Mouse (Mus musculus) heart, embryonic 13.5 days (tissue): ENCODE data around the gene Nid1. TPM values are rescaled to one million over a fixed set of nuclear protein-coding genes. Genes with fewer than 3 reads are reported as not detected.
A peak's percentile ranks its signal among the peaks of the same experiment; 100 is the strongest.

Experiments used
- ATAC-seq: fragments of 200-750 bp; cut with Nextera tagmentation; 2 replicates; pipeline ENCODE4 v1.8.0; 2017; ENCODE audit warnings: moderate TSS enrichment; ENCODE audit not compliant: insufficient number of reproducible peaks, low FRiP score, low TSS enrichment; ENCODE audit errors: extremely low read depth
- H3K27ac ChIP-seq: fragments of 300-500 bp; sonication (generic); replicated peaks from 2 replicates; pipeline ENCODE4 v1.5.1; 2015; ENCODE audit warnings: moderate library complexity, mild to moderate bottlenecking, inconsistent platforms
- H3K27me3 ChIP-seq: fragments of 300-500 bp; sonication (generic); replicated peaks from 2 replicates; pipeline ENCODE4 v1.6.1; 2015; ENCODE audit warnings: mild to moderate bottlenecking, inconsistent platforms
- H3K36me3 ChIP-seq: fragments of 300-500 bp; sonication (generic); 2 replicates; pipeline ENCODE4 v1.6.1; 2015; ENCODE audit warnings: mild to moderate bottlenecking, inconsistent platforms
- H3K4me1 ChIP-seq: fragments of 300-500 bp; sonication (generic); 2 replicates; pipeline ENCODE4 v1.6.1; 2015; ENCODE audit warnings: inconsistent platforms
- H3K4me2 ChIP-seq: fragments of 300-500 bp; sonication (generic); 2 replicates; pipeline ENCODE4 v1.6.1; 2015; ENCODE audit warnings: inconsistent platforms, mild to moderate bottlenecking, moderate library complexity
- H3K4me3 ChIP-seq: fragments of 300-500 bp; sonication (generic); 2 replicates; pipeline ENCODE4 v1.5.1; 2015; ENCODE audit warnings: moderate library complexity, mild to moderate bottlenecking, inconsistent platforms
- H3K9ac ChIP-seq: fragments of 300-500 bp; sonication (generic); 2 replicates; pipeline ENCODE4 v1.6.1; 2015; ENCODE audit warnings: inconsistent platforms, mild to moderate bottlenecking, moderate library complexity
- H3K9me3 ChIP-seq: fragments of 300-500 bp; sonication (generic); 2 replicates; pipeline ENCODE4 v1.6.1; 2016; ENCODE audit warnings: inconsistent platforms
- WGBS: fragments of 180-500 bp; shearing (Covaris S2); methylation state at CpG from one replicate; pipeline ENCODE4 v1.1.7; 2015; ENCODE audit warnings: mixed read lengths; 5-methylcytosine and 5-hydroxymethylcytosine counted together
- polyA plus RNA-seq: library from polyadenylated mRNA; unstranded; fragments of >200 nt; fragmentation: Nextera tagmentation; extraction: Ambion mirVana; gene quantifications from 2 replicates; pipeline ENCODE4 v1.2.1, GENCODE M21; 2015

The Nid1 gene
- polyA plus RNA-seq, 1 experiment from 2014 or later = 70.8 TPM

DNA sequence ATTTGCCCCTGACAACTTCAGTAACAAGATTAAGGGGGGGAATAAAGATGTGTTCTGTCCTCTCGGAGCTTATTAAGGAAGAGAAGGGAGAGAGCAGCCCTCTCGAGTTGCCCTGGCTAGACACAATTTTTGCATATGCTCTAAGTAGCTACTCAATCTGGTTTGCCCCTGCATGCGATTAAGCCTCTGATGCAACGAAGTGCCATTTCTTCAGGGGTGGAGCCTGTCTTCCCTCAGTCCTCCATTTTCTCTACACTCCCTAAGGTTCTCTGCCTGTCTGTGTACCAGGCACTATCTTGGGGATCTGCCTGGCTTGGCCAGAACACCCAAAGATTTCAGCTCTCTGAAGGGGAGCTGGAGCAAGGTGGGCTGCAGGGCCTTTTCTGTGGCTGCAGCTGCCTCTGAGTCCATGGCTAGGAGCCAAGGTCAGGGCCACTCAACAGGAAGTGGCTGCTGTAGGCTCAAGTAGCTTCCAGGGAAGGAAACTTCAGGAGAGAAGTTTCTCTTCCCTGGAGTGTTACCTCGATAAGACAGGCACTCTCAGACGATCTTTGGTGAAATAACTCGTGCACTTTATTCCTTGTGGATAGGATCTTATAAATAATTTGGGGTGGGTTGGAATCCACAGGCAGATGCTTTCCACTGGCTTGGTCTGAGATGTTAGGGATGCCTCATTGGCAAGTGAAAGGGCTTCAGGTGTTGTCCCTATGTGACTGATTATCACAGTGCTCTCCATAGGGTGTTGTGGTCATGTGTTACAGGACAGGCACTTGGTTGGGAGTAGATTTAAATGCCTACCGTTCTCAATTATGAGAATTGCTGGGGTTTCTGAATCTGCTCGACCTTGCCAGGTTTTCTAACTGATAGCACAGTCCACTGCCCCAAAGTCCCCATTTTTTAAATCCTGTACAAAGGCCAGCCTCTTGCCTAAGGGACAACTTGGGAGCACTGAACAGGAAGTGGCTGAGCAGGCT is 112.6 kb downstream of the Nid1 start:
- Histone ChIP-seq H3K4me2 (no peak overlapping the region), H3K27ac (peak overlapping the region; percentile 32; the same call in 1 of the 2 replicates), H3K9ac (no peak overlapping the region), H3K4me3 (no peak overlapping the region), H3K4me1 (peaks cover 27% of the 10 kb centered on the region), H3K27me3 (no peaks in the 10 kb centered on the region), H3K9me3 (no peaks in the 10 kb centered on the region), H3K36me3 (no peaks in the 10 kb centered on the region)
- 55% methylated on average over 9 of the region's 9 CpGs for WGBS
- ATAC-seq = no peak

DNA sequence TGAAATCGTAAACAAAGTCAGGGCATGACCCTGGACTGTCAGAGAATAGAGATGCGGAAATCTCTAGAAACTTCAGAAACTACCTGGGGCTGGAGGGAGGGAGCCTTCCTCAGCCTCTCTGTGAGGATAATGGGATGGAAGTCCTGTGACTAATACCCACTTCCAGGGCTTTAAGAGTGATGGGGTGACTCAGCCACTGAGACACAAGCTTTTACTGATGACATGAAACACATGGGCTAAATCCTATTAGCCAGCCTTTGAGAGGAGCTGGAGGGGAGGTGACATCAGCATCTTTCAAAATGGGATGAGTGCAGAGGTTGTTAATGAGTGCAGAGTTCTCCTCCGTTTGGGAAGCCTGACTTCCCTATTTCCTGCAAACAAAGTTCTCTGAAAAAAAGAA is 114.7 kb downstream of the Nid1 start:
- Histone ChIP-seq H3K9ac (no peak overlapping the region), H3K4me2 (no peak overlapping the region), H3K27ac (no peak overlapping the region), H3K4me3 (no peak overlapping the region), H3K36me3 (no peaks in the 10 kb centered on the region), H3K4me1 (peaks cover 11% of the 10 kb centered on the region), H3K27me3 (no peaks in the 10 kb centered on the region), H3K9me3 (no peaks in the 10 kb centered on the region)
- ATAC-seq = no peak
- 49% methylated on average over 3 of the region's 3 CpGs for WGBS

GRCm38 (mm10) chr13:13553660-13554059 is 116.3 kb downstream of the Nid1 start:
- Histone ChIP-seq H3K27ac (no peak overlapping the region), H3K36me3 (no peaks in the 10 kb centered on the region), H3K4me3 (no peak overlapping the region), H3K27me3 (no peaks in the 10 kb centered on the region), H3K4me1 (peaks cover 11% of the 10 kb centered on the region), H3K9ac (no peak overlapping the region), H3K4me2 (no peak overlapping the region), H3K9me3 (no peaks in the 10 kb centered on the region)
- ATAC-seq = no peak
- 50% methylated on average over 1 of the region's 1 CpGs for WGBS

GRCm38 (mm10) chr13:13555196-13555595 is 117.8 kb downstream of the Nid1 start:
- WGBS = 79% methylated on average over 3 of the region's 3 CpGs
- no peak overlapping the region for H3K9ac ChIP-seq

DNA sequence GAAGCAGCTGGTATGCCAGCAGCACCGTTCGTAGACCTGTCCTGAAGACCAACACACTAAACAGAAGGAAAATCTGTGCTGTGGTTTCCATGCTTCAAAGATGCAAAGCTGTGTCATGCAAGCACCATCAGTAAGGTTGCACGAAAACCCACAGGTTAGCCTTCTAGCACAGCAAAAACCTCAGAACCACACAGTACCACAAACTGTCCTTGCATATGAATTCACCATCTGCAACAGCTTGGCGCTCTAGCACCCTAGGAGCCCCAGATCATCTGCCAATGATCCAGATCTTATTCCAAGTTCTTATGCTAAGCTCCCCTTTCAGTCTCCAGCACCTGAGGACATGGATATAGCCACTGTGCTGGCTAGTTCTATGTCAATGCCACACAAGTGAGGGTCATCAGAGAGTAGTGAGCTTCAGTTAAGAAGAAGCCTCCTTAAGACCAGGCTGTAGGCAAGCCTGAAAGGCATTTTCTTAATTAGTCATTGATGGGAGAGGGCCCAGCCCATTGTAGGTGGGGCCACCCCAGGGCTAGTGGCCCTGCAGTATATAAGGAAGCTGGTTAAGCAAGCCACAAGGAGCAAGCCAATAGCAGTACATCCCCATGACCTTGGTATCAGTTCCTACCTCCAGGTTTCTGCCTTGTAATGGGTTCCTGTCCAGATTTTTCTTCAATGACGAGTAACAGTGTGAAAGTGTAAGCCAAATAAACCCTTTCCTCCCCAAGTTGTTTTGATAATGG is 119.8 kb downstream of the Nid1 start:
- H3K4me2 ChIP-seq = no peak overlapping the region
- H3K27ac ChIP-seq = no peak overlapping the region
- no peaks in the 10 kb centered on the region for H3K4me1 ChIP-seq
- H3K4me3 ChIP-seq = no peak overlapping the region
- no peak for ATAC-seq
- H3K27me3 ChIP-seq = no peaks in the 10 kb centered on the region
- no peaks in the 10 kb centered on the region for H3K36me3 ChIP-seq
- no peaks in the 10 kb centered on the region for H3K9me3 ChIP-seq
- WGBS = 73% methylated on average over 5 of the region's 5 CpGs
- H3K9ac ChIP-seq = no peak overlapping the region

More at GRCm38 (mm10) chr13:13555196-13555595, 117.8 kb downstream of the Nid1 start:
- no peaks in the 10 kb centered on the region for H3K36me3 ChIP-seq
- H3K4me2 ChIP-seq = no peak overlapping the region
- no peak overlapping the region for H3K4me3 ChIP-seq
- H3K9me3 ChIP-seq = no peaks in the 10 kb centered on the region
- H3K27me3 ChIP-seq = no peaks in the 10 kb centered on the region
- no peak for ATAC-seq
- H3K27ac ChIP-seq = no peak overlapping the region
- 0 out of 2 replicates have a peak, but pooled peaks cover 5% of the 10 kb centered on the region for H3K4me1 ChIP-seq

DNA sequence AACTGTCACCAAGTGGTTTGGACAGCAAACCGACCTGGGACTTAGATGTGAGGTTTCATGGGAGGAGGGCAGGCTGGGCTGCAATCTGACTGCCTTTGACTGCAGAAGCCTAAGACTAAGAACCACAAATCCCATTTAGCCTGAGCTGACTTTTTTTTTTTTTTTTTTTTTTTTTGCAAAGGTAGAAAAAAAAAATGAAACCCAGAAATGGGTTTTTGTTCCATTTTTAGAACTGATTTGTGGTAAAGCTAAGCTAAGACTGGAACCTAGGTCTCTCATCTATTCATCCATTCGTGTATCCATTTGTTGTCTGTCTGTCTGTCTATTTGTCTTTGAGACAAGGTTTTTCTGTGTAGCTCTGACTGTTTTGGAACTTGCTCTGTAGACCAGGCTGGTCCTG is 120.9 kb downstream of the Nid1 start:
- no peak overlapping the region for H3K4me3 ChIP-seq
- 52% methylated on average over 2 of the region's 2 CpGs for WGBS
- H3K9ac ChIP-seq = no peak overlapping the region
- no peaks in the 10 kb centered on the region for H3K36me3 ChIP-seq
- no peak overlapping the region for H3K27ac ChIP-seq
- H3K4me1 ChIP-seq = no peaks in the 10 kb centered on the region
- ATAC-seq = no peak
- H3K27me3 ChIP-seq = no peaks in the 10 kb centered on the region
- H3K4me2 ChIP-seq = no peak overlapping the region
- H3K9me3 ChIP-seq = no peaks in the 10 kb centered on the region

DNA sequence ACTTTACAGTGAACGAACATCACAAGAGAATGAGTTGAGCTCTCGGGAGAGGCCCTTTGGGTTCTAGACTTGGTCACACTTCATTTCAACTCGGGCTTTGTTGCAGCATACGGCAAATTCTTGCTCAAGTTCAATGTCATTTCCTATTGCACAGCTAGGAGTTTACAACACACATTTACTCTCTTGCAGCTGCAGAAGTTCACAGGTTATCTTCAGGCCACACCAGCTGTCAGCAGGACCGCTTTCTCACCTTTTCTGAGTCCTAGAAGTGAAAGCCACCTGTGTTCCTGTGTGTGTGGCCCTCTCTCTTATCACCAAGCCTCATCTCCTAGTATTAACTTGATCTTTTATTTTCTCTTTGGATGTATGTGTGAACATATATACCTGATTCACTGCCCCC is 121.5 kb downstream of the Nid1 start:
- no peak for ATAC-seq
- Histone ChIP-seq H3K4me1 (no peaks in the 10 kb centered on the region), H3K36me3 (no peaks in the 10 kb centered on the region), H3K4me2 (no peak overlapping the region), H3K9me3 (no peaks in the 10 kb centered on the region), H3K9ac (no peak overlapping the region), H3K27me3 (no peaks in the 10 kb centered on the region), H3K4me3 (no peak overlapping the region), H3K27ac (no peak overlapping the region)
- 52% methylated on average over 5 of the region's 5 CpGs for WGBS

Other genes with a start within 250 kb of the Nid1 start
- 10.0 and 11.0 TPM in 2 replicates for gene Gpr137b, start 43.5 kb upstream of the Nid1 start, polyA plus RNA-seq
- gene Lyst, start 152.8 kb downstream of the Nid1 start, polyA plus RNA-seq = 2.5 and 2.6 TPM in 2 replicates